Mouse (Mus musculus): Measurements from ENCODE around the gene Sh3gl2. TPM values are rescaled to one million over a fixed set of nuclear protein-coding genes. Genes with fewer than 3 reads are reported as not detected.
A peak's percentile ranks its signal among the peaks of the same experiment; 100 is the strongest.

Gene Sh3gl2
- total and polyA plus RNA-seq, 2 experiments from 2014 or later: 47.4 to 123 TPM

DNA sequence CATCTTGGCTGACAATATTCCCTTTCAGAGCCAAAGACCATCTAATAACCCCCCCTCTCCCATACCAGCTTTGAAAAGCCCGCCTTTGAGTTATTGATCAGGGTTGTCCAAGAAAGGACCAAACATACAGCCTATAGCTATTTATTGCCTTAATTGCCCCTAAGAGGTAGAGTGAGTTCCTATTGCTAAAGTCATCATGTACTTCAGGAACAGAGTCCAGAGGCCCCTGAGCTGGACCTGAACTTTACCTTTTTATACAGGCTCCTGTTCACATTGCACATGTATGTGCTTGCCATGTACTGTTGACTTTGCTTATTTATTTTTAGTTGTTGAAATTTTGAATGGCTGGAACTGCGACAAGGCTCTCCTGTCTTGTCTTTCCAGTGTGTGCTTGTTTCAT, 37.6 kb downstream of the Sh3gl2 start:
- ATAC-seq (ENCODE audit: low FRiP score) (no peak), DNase-seq (ENCODE audit: low spot score) (no peak)
- TF ChIP-seq CTCF (IDR thresholded peaks at IDR 0.05): no peak
- no peak overlapping the region for H3K4me3 ChIP-seq (ENCODE audit: low read depth, low read length)
- H3K9me3 ChIP-seq (ENCODE audit: low read length): no peaks in the 10 kb centered on the region
- no peak overlapping the region for H3K4me2 ChIP-seq (ENCODE audit: low read depth, low read length, poor library complexity, severe bottlenecking)
- no peak overlapping the region for H3K27ac ChIP-seq (ENCODE audit: low read depth, low read length)
- no peak overlapping the region for H3K9ac ChIP-seq (replicated peaks; ENCODE audit: low read length, poor library complexity, severe bottlenecking)
- no peaks in the 10 kb centered on the region for H3K36me3 ChIP-seq (ENCODE audit: insufficient read depth, low read length)
- H3K4me1 ChIP-seq (ENCODE audit: insufficient read depth, low read length): no peaks in the 10 kb centered on the region
- 91% methylated on average over 2 of the region's 2 CpGs for WGBS
- no peaks in the 10 kb centered on the region for H3K27me3 ChIP-seq (ENCODE audit: insufficient read depth, low read length)

- WGBS: 92% methylated on average over 3 of the region's 3 CpGs
- ATAC-seq (ENCODE audit: low FRiP score): no peak
- no peaks in the 10 kb centered on the region for H3K36me3 ChIP-seq (ENCODE audit: insufficient read depth, low read length)
These were observed 43.7 kb downstream of the Sh3gl2 start for GRCm38 (mm10) chr4:85248673-85249072.

DNA sequence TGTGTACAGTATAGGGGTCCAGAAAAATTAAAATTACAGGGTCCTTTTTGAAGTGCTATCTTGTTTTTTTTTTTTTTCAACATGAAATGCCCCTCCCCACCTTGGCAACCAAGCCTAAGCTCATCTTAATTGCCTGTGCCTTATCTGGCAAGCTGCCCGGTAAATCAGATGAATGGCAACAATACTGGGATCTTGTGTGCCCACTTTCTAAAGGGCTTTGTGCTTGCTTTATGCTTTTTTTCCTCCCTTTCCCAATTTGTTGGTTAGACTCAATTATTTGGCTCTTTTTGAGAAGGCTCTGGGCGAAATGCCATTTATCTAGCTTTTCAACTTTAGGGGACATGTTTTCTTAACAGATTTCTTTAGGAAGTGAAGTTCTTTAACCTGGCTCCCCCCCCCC, 45.3 kb downstream of the Sh3gl2 start:
- 17% methylated on average over 2 of the region's 2 CpGs for WGBS
- Histone ChIP-seq H3K4me2 (ENCODE audit: low read depth, low read length, poor library complexity, severe bottlenecking) (no peak overlapping the region), H3K27me3 (ENCODE audit: insufficient read depth, low read length) (no peaks in the 10 kb centered on the region), H3K4me1 (ENCODE audit: insufficient read depth, low read length) (no peaks in the 10 kb centered on the region), H3K4me3 (ENCODE audit: low read depth, low read length) (no peak overlapping the region), H3K9me3 (ENCODE audit: low read length) (no peaks in the 10 kb centered on the region), H3K36me3 (ENCODE audit: insufficient read depth, low read length) (no peaks in the 10 kb centered on the region), H3K9ac (replicated peaks; ENCODE audit: low read length, poor library complexity, severe bottlenecking) (no peak overlapping the region), H3K27ac (ENCODE audit: low read depth, low read length) (no peak overlapping the region)
- DNase-seq (ENCODE audit: low spot score) (peak; percentile 89), ATAC-seq (ENCODE audit: low FRiP score) (no peak)
- TF ChIP-seq CTCF (IDR thresholded peaks at IDR 0.05): no peak

More at GRCm38 (mm10) chr4:85248673-85249072, 43.7 kb downstream of the Sh3gl2 start:
- Histone ChIP-seq H3K9ac (replicated peaks; ENCODE audit: low read length, poor library complexity, severe bottlenecking) (no peak overlapping the region), H3K27ac (ENCODE audit: low read depth, low read length) (no peak overlapping the region), H3K9me3 (ENCODE audit: low read length) (no peaks in the 10 kb centered on the region), H3K4me1 (ENCODE audit: insufficient read depth, low read length) (no peaks in the 10 kb centered on the region), H3K4me3 (ENCODE audit: low read depth, low read length) (no peak overlapping the region), H3K27me3 (ENCODE audit: insufficient read depth, low read length) (no peaks in the 10 kb centered on the region), H3K4me2 (ENCODE audit: low read depth, low read length, poor library complexity, severe bottlenecking) (no peak overlapping the region)
- no peak for DNase-seq (ENCODE audit: low spot score)
- TF ChIP-seq CTCF (IDR thresholded peaks at IDR 0.05): no peak

- TF ChIP-seq CTCF (IDR thresholded peaks at IDR 0.05): no peak
- 46% methylated on average over 2 of the region's 2 CpGs for WGBS
- H3K4me1 ChIP-seq (ENCODE audit: insufficient read depth, low read length): no peaks in the 10 kb centered on the region
- no peaks in the 10 kb centered on the region for H3K9me3 ChIP-seq (ENCODE audit: low read length)
- ATAC-seq (ENCODE audit: low FRiP score) (no peak), DNase-seq (ENCODE audit: low spot score) (peak; percentile 80)
- H3K27ac ChIP-seq (ENCODE audit: low read depth, low read length): no peak overlapping the region
- no peaks in the 10 kb centered on the region for H3K27me3 ChIP-seq (ENCODE audit: insufficient read depth, low read length)
- no peak overlapping the region for H3K4me2 ChIP-seq (ENCODE audit: low read depth, low read length, poor library complexity, severe bottlenecking)
- H3K36me3 ChIP-seq (ENCODE audit: insufficient read depth, low read length): no peaks in the 10 kb centered on the region
- no peak overlapping the region for H3K9ac ChIP-seq (replicated peaks; ENCODE audit: low read length, poor library complexity, severe bottlenecking)
- H3K4me3 ChIP-seq (ENCODE audit: low read depth, low read length): no peak overlapping the region
These were observed 45.9 kb downstream of the Sh3gl2 start for GRCm38 (mm10) chr4:85250786-85251185.

DNA sequence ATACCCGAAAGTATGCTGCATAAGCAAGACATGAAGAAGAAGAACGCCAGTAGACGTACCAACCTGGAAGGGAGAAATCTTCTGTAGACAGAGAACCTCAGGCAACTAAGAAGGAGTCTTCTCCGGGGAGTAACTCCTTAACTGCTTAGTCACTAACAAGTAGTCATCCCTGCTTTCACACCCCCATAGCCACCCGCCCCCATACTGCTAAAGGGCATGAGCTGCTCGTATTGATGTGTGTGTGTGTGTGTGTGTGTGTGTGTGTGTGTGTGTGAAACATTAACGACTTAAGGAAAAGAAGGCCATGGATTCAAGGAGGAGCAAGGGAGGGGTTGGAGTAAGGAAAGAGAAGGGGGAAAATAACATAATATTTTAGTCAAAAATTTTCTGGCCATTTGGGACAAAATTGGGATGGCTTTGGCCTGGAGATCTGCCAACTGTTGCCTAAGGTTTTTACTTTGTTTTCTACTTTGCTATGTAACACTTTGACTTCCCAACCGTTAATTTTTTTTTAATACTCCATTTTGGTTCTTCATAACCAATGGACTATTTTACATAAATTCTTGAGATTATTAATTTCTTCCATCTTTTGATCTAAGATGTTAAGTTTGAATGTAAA, 51.0 kb downstream of the Sh3gl2 start:
- no peak overlapping the region for H3K27ac ChIP-seq (ENCODE audit: low read depth, low read length)
- no peaks in the 10 kb centered on the region for H3K27me3 ChIP-seq (ENCODE audit: insufficient read depth, low read length)
- no peak for TF ChIP-seq CTCF (IDR thresholded peaks at IDR 0.05)
- DNase-seq (ENCODE audit: low spot score) (no peak), ATAC-seq (ENCODE audit: low FRiP score) (no peak)
- no peak overlapping the region for H3K9ac ChIP-seq (replicated peaks; ENCODE audit: low read length, poor library complexity, severe bottlenecking)
- H3K9me3 ChIP-seq (ENCODE audit: low read length): no peaks in the 10 kb centered on the region
- 93% methylated on average over 8 of the region's 8 CpGs for WGBS
- no peaks in the 10 kb centered on the region for H3K36me3 ChIP-seq (ENCODE audit: insufficient read depth, low read length)
- H3K4me2 ChIP-seq (ENCODE audit: low read depth, low read length, poor library complexity, severe bottlenecking): no peak overlapping the region
- no peak overlapping the region for H3K4me3 ChIP-seq (ENCODE audit: low read depth, low read length)
- no peaks in the 10 kb centered on the region for H3K4me1 ChIP-seq (ENCODE audit: insufficient read depth, low read length)

DNA sequence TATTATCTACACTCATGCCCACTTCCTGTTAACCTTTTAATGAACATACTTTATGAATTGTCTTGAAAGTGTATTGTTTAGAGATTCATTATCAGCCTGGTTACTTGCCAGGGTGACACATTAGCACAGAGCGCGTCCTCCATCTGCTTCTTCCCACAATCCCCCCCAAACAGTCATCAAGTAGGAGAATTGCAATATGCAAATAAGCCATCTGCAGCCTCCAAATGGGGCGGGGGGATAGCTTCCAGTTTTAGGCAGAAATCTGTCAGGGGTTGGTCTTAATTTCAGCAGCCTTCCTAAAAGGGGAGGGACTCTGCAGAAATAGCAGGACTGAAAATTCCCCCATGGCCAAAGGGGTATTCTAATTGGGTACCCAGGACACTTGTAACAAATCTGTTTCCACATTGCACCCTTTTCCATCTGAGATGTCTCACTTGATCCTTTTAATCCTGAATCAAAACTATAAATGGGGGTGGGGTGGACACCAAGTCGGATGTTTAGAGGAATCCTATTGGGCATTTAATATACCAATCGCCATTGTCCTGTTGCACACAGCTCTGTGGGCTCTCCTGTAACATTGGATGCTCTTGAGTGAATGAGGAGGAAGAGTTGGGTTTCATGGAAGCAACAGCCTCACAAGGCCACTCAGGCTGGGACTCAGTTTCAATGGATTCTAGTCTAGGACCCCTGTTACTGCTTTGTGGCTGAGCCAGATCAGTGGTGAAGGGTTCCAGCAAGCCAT, 51.7 kb downstream of the Sh3gl2 start:
- no peak for TF ChIP-seq CTCF (IDR thresholded peaks at IDR 0.05)
- Histone ChIP-seq H3K9ac (replicated peaks; ENCODE audit: low read length, poor library complexity, severe bottlenecking) (no peak overlapping the region), H3K9me3 (ENCODE audit: low read length) (no peaks in the 10 kb centered on the region), H3K4me1 (ENCODE audit: insufficient read depth, low read length) (no peaks in the 10 kb centered on the region), H3K27ac (ENCODE audit: low read depth, low read length) (no peak overlapping the region), H3K4me2 (ENCODE audit: low read depth, low read length, poor library complexity, severe bottlenecking) (no peak overlapping the region), H3K4me3 (ENCODE audit: low read depth, low read length) (no peak overlapping the region), H3K36me3 (ENCODE audit: insufficient read depth, low read length) (no peaks in the 10 kb centered on the region), H3K27me3 (ENCODE audit: insufficient read depth, low read length) (no peaks in the 10 kb centered on the region)
- ATAC-seq (ENCODE audit: low FRiP score) (no peak; the same call in 1 of the 2 replicates), DNase-seq (ENCODE audit: low spot score) (peak; percentile 89)
- 58% methylated on average over 5 of the region's 5 CpGs for WGBS
